ENCODE assay signal across 8 mouse cellular contexts in the genomic region with DNA sequence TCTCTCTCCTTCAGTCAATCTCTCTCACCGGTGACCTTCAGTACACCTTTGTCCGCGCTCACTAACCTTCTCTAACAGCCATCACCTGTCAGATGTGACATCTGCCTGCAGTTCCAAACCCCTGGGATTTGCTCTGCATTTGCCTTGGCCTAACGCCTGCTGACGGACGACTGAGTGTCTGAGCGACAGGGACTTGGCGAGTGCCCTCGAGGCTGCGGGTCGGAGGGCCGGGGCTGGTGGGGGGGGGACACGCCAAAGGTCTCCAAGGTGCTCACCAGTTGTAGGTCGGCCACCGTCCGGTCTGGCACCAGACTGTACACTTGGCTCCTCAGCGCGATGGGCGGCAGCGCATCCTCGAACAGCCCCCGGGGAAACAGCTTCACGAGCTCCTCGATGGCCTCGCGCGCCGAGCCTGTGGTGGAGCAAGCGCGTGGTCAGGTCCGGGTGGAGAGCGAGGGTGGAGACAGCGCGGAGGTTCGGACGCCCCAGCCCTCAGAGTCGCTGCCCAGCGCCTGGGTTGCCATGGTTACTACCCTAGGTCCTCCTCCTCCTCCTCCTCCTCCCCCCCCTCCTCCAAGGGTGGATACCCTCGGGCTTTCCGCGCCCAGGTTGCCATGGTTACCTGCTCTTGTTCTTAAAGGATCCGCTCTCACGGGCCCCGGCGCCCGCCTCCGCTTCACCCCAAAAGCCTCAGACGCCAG. TPM values are rescaled to one million over a fixed set of nuclear protein-coding genes. Genes with fewer than 3 reads are reported as not detected.
DNase-seq lines count a peak whose midpoint lies in the region; ATAC-seq and TF ChIP-seq lines count a peak whose summit lies in the region.

No protein-coding gene starts in this region.

- peak overlapping the region; percentile 97 for H3K4me2 ChIP-seq in heart, embryonic 12.5 days
- H3K4me2 ChIP-seq in liver, postnatal 0 days (ENCODE audit: low read depth, low read length), result peak overlapping the region; percentile 99

- no peaks in the 10 kb centered on the region for H3K27me3 ChIP-seq in heart, embryonic 12.5 days (replicated peaks)
- no peaks in the 10 kb centered on the region for H3K27me3 ChIP-seq in Patski
- H3K27me3 ChIP-seq in liver, postnatal 0 days (ENCODE audit: insufficient read depth, low read length), result no peaks in the 10 kb centered on the region

- POLR2A ChIA-PET in Patski (lab: Charles Lee), result no interaction called here

- DNase-seq in heart, adult 8-10 months (ENCODE audit: low spot score), result no peak
- DNase-seq in Patski (ENCODE audit: low read depth, low spot score), result no peak
- no peak for DNase-seq in liver, postnatal 0 days
- no peak for DNase-seq in right cerebral cortex, postnatal 10 days (ENCODE audit: low spot score in 2 of 2)
- DNase-seq in thymus, adult 18-20 months, result no peak
- DNase-seq in spleen, postnatal 36 days (ENCODE audit: low spot score in 2 of 2), result no peak

- 4% methylated on average over 48 of the region's 48 CpGs for WGBS in heart, embryonic 12.5 days
- 6% methylated on average over 47 of the region's 48 CpGs for WGBS in liver, postnatal 0 days (ENCODE audit: insufficient replicate concordance)

- no peak for TF ChIP-seq CTCF in Patski (IDR thresholded peaks at IDR 0.05)
- TF ChIP-seq CTCF in liver, postnatal 0 days (IDR thresholded peaks at IDR 0.05; ENCODE audit: low read depth), result no peak

- 0 out of 2 replicates have a peak overlapping the region, but pooled peaks have one; percentile 3 for H3K27ac ChIP-seq in heart, embryonic 12.5 days (ENCODE audit: poor library complexity, severe bottlenecking)
- H3K27ac ChIP-seq in liver, postnatal 0 days (ENCODE audit: low read depth), result peak overlapping the region; percentile 66

- H3K9me3 ChIP-seq in heart, embryonic 12.5 days (replicated peaks), result peaks cover 2% of the 10 kb centered on the region; the same call in 1 of the 2 replicates
- H3K9me3 ChIP-seq in liver, postnatal 0 days (ENCODE audit: low read length), result no peaks in the 10 kb centered on the region

- peaks cover 54% of the 10 kb centered on the region for H3K36me3 ChIP-seq in heart, embryonic 12.5 days
- peaks cover 26% of the 10 kb centered on the region for H3K36me3 ChIP-seq in liver, postnatal 0 days (replicated peaks; ENCODE audit: insufficient read depth, low read length)

- no peak for TF ChIP-seq EP300 in liver, postnatal 0 days (IDR thresholded peaks at IDR 0.05; ENCODE audit: low read depth)

- in situ Hi-C loops in Patski (cut with MboI; ENCODE audit: low pct_unique_long_range_greater_than_20kb), result no loop called here

- peak overlapping the region; percentile 92 for H3K4me3 ChIP-seq in heart, embryonic 12.5 days
- peak overlapping the region; percentile 83 for H3K4me3 ChIP-seq in liver, postnatal 0 days (ENCODE audit: low read depth, low read length)

- CTCF ChIA-PET in Patski (lab: Charles Lee), result no interaction called here

- H3K4me1 ChIP-seq in heart, embryonic 12.5 days (replicated peaks), result peaks cover 26% of the 10 kb centered on the region
- peaks cover 16% of the 10 kb centered on the region for H3K4me1 ChIP-seq in liver, postnatal 0 days (ENCODE audit: insufficient read depth)

- H3K9ac ChIP-seq in heart, embryonic 12.5 days, result peak overlapping the region; percentile 76
- peak overlapping the region; percentile 71 for H3K9ac ChIP-seq in liver, postnatal 0 days (replicated peaks)

- ATAC-seq in heart, embryonic 12.5 days (ENCODE audit: insufficient number of reproducible peaks, low FRiP score), result peak; percentile 88
- peak; percentile 20 for ATAC-seq in Patski
- ATAC-seq in granulocyte monocyte progenitor cell, adult 5-6 weeks (replicated peaks; ENCODE audit: poor library complexity, severe bottlenecking), result peak; percentile 63
- ATAC-seq in liver, postnatal 0 days, result peak; percentile 70

RNA-seq across cellular contexts. Expression of a gene that starts 0.4 kb away (rescaled TPM):
- 18.2 and 19.6 TPM in 2 replicates for polyA plus RNA-seq in heart, embryonic 12.5 days (2016; fragmentation: Nextera tagmentation; extraction: Ambion mirVana)
- 10 to 100 TPM in 2 of 4 experiments, 1 to 10 TPM in 2; 8.2 to 14.6 (median 9.5) TPM for total RNA-seq in heart, adult 8-10 months (2022)
- 50.8 TPM for polyA plus RNA-seq in Patski (2021)
- 24.0 and 47.6 TPM in 2 replicates for total RNA-seq in granulocyte monocyte progenitor cell, adult 5-6 weeks (2014; fragmentation: Nextera tagmentation)
- total RNA-seq in granulocyte monocyte progenitor cell, adult 5-6 weeks (2017), result 23.1 and 29.0 TPM in 2 replicates
- polyA plus RNA-seq in liver, postnatal 0 days (2015; fragmentation: Nextera tagmentation; extraction: Ambion mirVana), result 12.6 and 13.1 TPM in 2 replicates

RNA-seq across cellular contexts. Expression of a gene that starts 0.5 kb away (rescaled TPM):
- polyA plus RNA-seq in heart, embryonic 12.5 days (2016; fragmentation: Nextera tagmentation; extraction: Ambion mirVana), result 37.2 and 39.9 TPM in 2 replicates
- total RNA-seq in heart, adult 8-10 months (2022), result 10 to 100 TPM; 10.6 to 15.9 (median 11.5) TPM
- 34.4 TPM for polyA plus RNA-seq in Patski (2021)
- 28.3 and 50.7 TPM in 2 replicates for total RNA-seq in granulocyte monocyte progenitor cell, adult 5-6 weeks (2014; fragmentation: Nextera tagmentation)
- total RNA-seq in granulocyte monocyte progenitor cell, adult 5-6 weeks (2017), result 30.2 and 32.1 TPM in 2 replicates
- polyA plus RNA-seq in liver, postnatal 0 days (2015; fragmentation: Nextera tagmentation; extraction: Ambion mirVana), result 17.6 and 19.2 TPM in 2 replicates

RNA-seq across cellular contexts. Expression of a gene that starts 13.7 kb away (rescaled TPM):
- 35.3 and 39.5 TPM in 2 replicates for polyA plus RNA-seq in heart, embryonic 12.5 days (2016; fragmentation: Nextera tagmentation; extraction: Ambion mirVana)
- 10 to 100 TPM; 21.8 to 29.1 (median 25.8) TPM for total RNA-seq in heart, adult 8-10 months (2022)
- 69.3 TPM for polyA plus RNA-seq in Patski (2021)
- 31.1 and 48.4 TPM in 2 replicates for total RNA-seq in granulocyte monocyte progenitor cell, adult 5-6 weeks (2014; fragmentation: Nextera tagmentation)
- 29.3 and 43.9 TPM in 2 replicates for total RNA-seq in granulocyte monocyte progenitor cell, adult 5-6 weeks (2017)
- polyA plus RNA-seq in liver, postnatal 0 days (2015; fragmentation: Nextera tagmentation; extraction: Ambion mirVana), result 14.1 and 15.4 TPM in 2 replicates

RNA-seq across cellular contexts. Expression of a gene that starts 13.9 kb away (rescaled TPM):
- 73.7 and 81.3 TPM in 2 replicates for polyA plus RNA-seq in heart, embryonic 12.5 days (2016; fragmentation: Nextera tagmentation; extraction: Ambion mirVana)
- 10 to 100 TPM; 16.6 to 17.9 (median 16.7) TPM for total RNA-seq in heart, adult 8-10 months (2022)
- polyA plus RNA-seq in Patski (2021), result 73.2 TPM
- 53.3 and 54.5 TPM in 2 replicates for total RNA-seq in granulocyte monocyte progenitor cell, adult 5-6 weeks (2014; fragmentation: Nextera tagmentation)
- 37.1 and 57.3 TPM in 2 replicates for total RNA-seq in granulocyte monocyte progenitor cell, adult 5-6 weeks (2017)
- polyA plus RNA-seq in liver, postnatal 0 days (2015; fragmentation: Nextera tagmentation; extraction: Ambion mirVana), result 26.1 and 26.5 TPM in 2 replicates

RNA-seq across cellular contexts. Expression of a gene that starts 26.0 kb away (rescaled TPM):
- 1.1 and 2.2 TPM in 2 replicates for polyA plus RNA-seq in heart, embryonic 12.5 days (2016; fragmentation: Nextera tagmentation; extraction: Ambion mirVana)
- 1 to 10 TPM; 2.2 to 8.5 (median 4.5) TPM for total RNA-seq in heart, adult 8-10 months (2022)
- 3.1 TPM for polyA plus RNA-seq in Patski (2021)
- total RNA-seq in granulocyte monocyte progenitor cell, adult 5-6 weeks (2014; fragmentation: Nextera tagmentation), result not detected in 2 replicates
- total RNA-seq in granulocyte monocyte progenitor cell, adult 5-6 weeks (2017), result not detected in 2 replicates
- polyA plus RNA-seq in liver, postnatal 0 days (2015; fragmentation: Nextera tagmentation; extraction: Ambion mirVana), result 744 and 847 TPM in 2 replicates

Comparison
In these comparisons a context has a peak if more than half of its experiments do, and no peak if none do; other contexts are left out.
1. ATAC-seq: peak in every context shown above with its lines; median percentile 88 in heart, embryonic 12.5 days; 70 in liver, postnatal 0 days; 63 in granulocyte monocyte progenitor cell, adult 5-6 weeks; 20 in Patski.